Mouse (Mus musculus) heart, adult 2 months (tissue): ENCODE results near the gene Fen1.

Source experiments
- CTCF ChIP-seq: fragments of 200-600 bp; IDR thresholded peaks from 2 replicates; pipeline ENCODE4 v1.8.1; 2022; ENCODE audit warnings: antibody characterized with exemption, mild to moderate bottlenecking, moderate library complexity
- POLR2A ChIP-seq: fragments of 200-500 bp; IDR thresholded peaks from 2 replicates; pipeline ENCODE4 v1.6.1; 2011; ENCODE audit warnings: mild to moderate bottlenecking, low read depth, low read length, control low read depth; ENCODE audit not compliant: insufficient read depth

- TF ChIP-seq POLR2A: no peak
- no peak for TF ChIP-seq CTCF
These were observed 15.6 kb upstream of the Fen1 start for GRCm38 (mm10) chr19:10219593-10219992.
